Mouse (Mus musculus) bone marrow macrophage, adult 2 months (primary cell): ENCODE results near the gene Pdcd6ip.

ENCODE experiments used
- CTCF ChIP-seq: IDR thresholded peaks from 2 replicates; pipeline ENCODE4 v1.5.1; 2012; ENCODE audit warnings: low read depth, mild to moderate bottlenecking, low read length, moderate library complexity
- POLR2A ChIP-seq: IDR thresholded peaks from 2 replicates; pipeline ENCODE4 v1.6.1; 2012; ENCODE audit warnings: mild to moderate bottlenecking, low read depth, low read length, borderline replicate concordance

- TF ChIP-seq CTCF, result no peak
- no peak for TF ChIP-seq POLR2A
Observed at GRCm38 (mm10) chr9:113644701-113645100, 63.4 kb downstream of the Pdcd6ip start.
